Mouse (Mus musculus): ENCODE measurements around the gene Pglyrp3. TPM values are rescaled to one million over a fixed set of nuclear protein-coding genes. Genes with fewer than 3 reads are reported as not detected.

Pglyrp3 gene
- not detected for total RNA-seq (2023)

GRCm38 (mm10) chr3:92014283-92014682 is at the start of gene Pglyrp3:
Gene Pglyrp3, plus strand, starts transcription at chr3:92014583.

Other genes with a start within 250 kb of the Pglyrp3 start
- not detected for gene Lor, start 68.6 kb downstream of the Pglyrp3 start, total RNA-seq (2023)
- gene Prr9, start 109.4 kb downstream of the Pglyrp3 start, total RNA-seq (2023): not detected
- gene Lelp1, start 128.2 kb downstream of the Pglyrp3 start, total RNA-seq (2023): not detected
- gene Sprr2a1, start 201.2 kb downstream of the Pglyrp3 start, total RNA-seq (2023): not detected
- not detected for gene Sprr2a2, start 201.3 kb downstream of the Pglyrp3 start, total RNA-seq (2023)